Comparison of ENCODE assay signal across 17 mouse cellular contexts in the genomic region with DNA sequence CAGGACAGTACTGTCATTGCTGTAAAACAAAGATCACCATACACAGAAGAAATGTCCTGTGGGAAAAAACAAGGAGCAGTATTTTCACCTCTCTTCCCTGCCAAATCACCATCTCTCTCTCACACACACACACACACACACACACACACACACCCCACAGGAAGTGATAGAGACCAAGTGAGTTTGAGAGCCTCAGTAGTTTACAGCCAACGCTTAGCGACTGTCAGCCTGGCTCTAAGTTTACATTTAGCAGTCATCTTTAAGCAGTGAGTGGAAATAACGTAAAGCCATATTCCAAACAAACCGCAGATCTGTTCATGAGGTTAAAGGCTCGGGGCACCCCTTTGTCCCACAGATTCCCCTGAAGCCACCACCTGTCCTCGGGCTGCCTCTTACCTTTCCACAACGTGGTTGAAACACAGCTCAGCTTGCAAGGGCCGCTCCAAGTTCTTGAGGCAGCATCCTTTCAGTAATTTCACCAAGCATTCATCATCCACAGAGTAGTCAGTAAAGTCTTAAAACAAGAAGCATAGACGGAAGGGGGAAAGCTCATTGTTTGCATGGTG.
DNase-seq lines count a peak whose midpoint lies in the region; ATAC-seq and TF ChIP-seq lines count a peak whose summit lies in the region.
"Had no signal": no experiment of that assay in that cellular context is flagged by ENCODE, and none has a peak within 500 bp of the region (broad histone marks: within the 10 kb centered on the region; RNA-seq: fewer than 3 reads in every experiment).

No protein-coding gene starts in this region.

- DNase-seq in hindbrain, embryonic 11.5 days (ENCODE audit: low spot score), result no peak
- peak; percentile 46 for DNase-seq in cerebellum, adult 11-12 months
- peak; percentile 30 to 51 for DNase-seq in cerebellum, postnatal 14 days
- DNase-seq in forebrain, postnatal 0 days, result no peak
- no peak for DNase-seq in frontal cortex, postnatal 25 days (ENCODE audit: low spot score in 2 of 2)
- DNase-seq in ovary, postnatal 14 days (ENCODE audit: low spot score), result no peak
- DNase-seq: gastrocnemius, postnatal 14 days; kidney, postnatal 14 days; liver; midbrain, embryonic 14.5 days; spleen, adult 18-20 months had no signal

- ATAC-seq in hindbrain, embryonic 16.5 days, result no peak
- no peak for ATAC-seq in hindbrain, embryonic 11.5 days (ENCODE audit: low FRiP score)
- ATAC-seq in forebrain, postnatal 0 days, result no peak
- no peak for ATAC-seq in megakaryocyte-erythroid progenitor cell, adult 5-6 weeks (replicated peaks; ENCODE audit: low FRiP score, low TSS enrichment, poor library complexity, severe bottlenecking)

- 77% methylated on average over 9 of the region's 9 CpGs for WGBS in hindbrain, embryonic 16.5 days
- WGBS in hindbrain, embryonic 11.5 days, result 89% methylated on average over 9 of the region's 9 CpGs
- 68% methylated on average over 9 of the region's 9 CpGs for WGBS in forebrain, postnatal 0 days

- H3K36me3 ChIP-seq in hindbrain, embryonic 16.5 days (ENCODE audit: control insufficient read depth, insufficient read depth, low read length), result peaks cover 6% of the 10 kb centered on the region
- no peaks in the 10 kb centered on the region for H3K36me3 ChIP-seq in hindbrain, embryonic 11.5 days (ENCODE audit: control insufficient read depth, insufficient read depth, low read length)
- peaks cover 8% of the 10 kb centered on the region; the same call in 1 of the 2 replicates for H3K36me3 ChIP-seq in forebrain, postnatal 0 days (ENCODE audit: insufficient read depth)
- H3K36me3 ChIP-seq: G1E; heart, embryonic 13.5 days had no signal

- H3K9ac ChIP-seq in hindbrain, embryonic 16.5 days (ENCODE audit: low read depth, low read length), result no peak overlapping the region
- H3K9ac ChIP-seq in hindbrain, embryonic 11.5 days (ENCODE audit: low read depth, low read length), result no peak overlapping the region
- H3K9ac ChIP-seq in forebrain, postnatal 0 days, result no peak overlapping the region
- H3K9ac ChIP-seq: heart, embryonic 13.5 days; neural tube, embryonic 13.5 days had no signal

- H3K4me3 ChIP-seq in hindbrain, embryonic 16.5 days (ENCODE audit: low read length), result no peak overlapping the region
- H3K4me3 ChIP-seq in hindbrain, embryonic 11.5 days (ENCODE audit: low read depth, low read length), result no peak overlapping the region
- H3K4me3 ChIP-seq in forebrain, postnatal 0 days (ENCODE audit: low read depth, low read length), result no peak overlapping the region
- H3K4me3 ChIP-seq: erythroblast, embryonic 14.5 days; heart, embryonic 13.5 days; neural tube, embryonic 13.5 days had no signal

- no peaks in the 10 kb centered on the region for H3K4me1 ChIP-seq in hindbrain, embryonic 16.5 days (ENCODE audit: control insufficient read depth, insufficient read depth, low read depth, low read length)
- no peaks in the 10 kb centered on the region for H3K4me1 ChIP-seq in hindbrain, embryonic 11.5 days (replicated peaks; ENCODE audit: control insufficient read depth, insufficient read depth, low read length)
- 0 out of 2 replicates have a peak, but pooled peaks cover 3% of the 10 kb centered on the region for H3K4me1 ChIP-seq in forebrain, postnatal 0 days (ENCODE audit: insufficient read depth)

- H3K9me3 ChIP-seq in hindbrain, embryonic 16.5 days (ENCODE audit: control insufficient read depth, low read length), result no peaks in the 10 kb centered on the region
- no peaks in the 10 kb centered on the region for H3K9me3 ChIP-seq in hindbrain, embryonic 11.5 days (ENCODE audit: control insufficient read depth, low read length)
- H3K9me3 ChIP-seq in forebrain, postnatal 0 days (ENCODE audit: low read length), result no peaks in the 10 kb centered on the region
- H3K9me3 ChIP-seq: heart, embryonic 13.5 days; neural tube, embryonic 13.5 days had no signal

- TF ChIP-seq CTCF in forebrain, postnatal 0 days (IDR thresholded peaks at IDR 0.05; ENCODE audit: low read depth), result no peak

- no peaks in the 10 kb centered on the region for H3K27me3 ChIP-seq in hindbrain, embryonic 16.5 days (replicated peaks; ENCODE audit: control insufficient read depth, insufficient read depth, low read length)
- no peaks in the 10 kb centered on the region for H3K27me3 ChIP-seq in hindbrain, embryonic 11.5 days (ENCODE audit: control insufficient read depth, insufficient read depth, low read length)
- no peaks in the 10 kb centered on the region for H3K27me3 ChIP-seq in forebrain, postnatal 0 days (ENCODE audit: insufficient read depth, low read length)
- H3K27me3 ChIP-seq: heart, embryonic 13.5 days; neural tube, embryonic 13.5 days had no signal

- H3K4me2 ChIP-seq in hindbrain, embryonic 16.5 days (ENCODE audit: low read length), result no peak overlapping the region; the same call in 1 of the 2 replicates
- no peak overlapping the region for H3K4me2 ChIP-seq in hindbrain, embryonic 11.5 days (replicated peaks; ENCODE audit: low read depth, low read length)
- peak overlapping the region; percentile 40 for H3K4me2 ChIP-seq in forebrain, postnatal 0 days (ENCODE audit: low read depth)
- H3K4me2 ChIP-seq: heart, embryonic 13.5 days; neural tube, embryonic 13.5 days had no signal

- peak overlapping the region; percentile 19; the same call in 1 of the 2 replicates for H3K27ac ChIP-seq in hindbrain, embryonic 16.5 days (ENCODE audit: low read depth, low read length)
- H3K27ac ChIP-seq in hindbrain, embryonic 11.5 days (ENCODE audit: low read depth, low read length), result no peak overlapping the region
- peak overlapping the region; percentile 83 for H3K27ac ChIP-seq in forebrain, postnatal 0 days (ENCODE audit: low read depth, low read length)
- H3K27ac ChIP-seq: heart, embryonic 13.5 days; neural tube, embryonic 13.5 days had no signal

Comparison
In these comparisons a context has a peak if more than half of its experiments do, and no peak if none do; other contexts are left out.
1. DNase-seq: peak in cerebellum, adult 11-12 months (single experiment) and cerebellum, postnatal 14 days (2 of 2); none in hindbrain, embryonic 11.5 days (single experiment), forebrain, postnatal 0 days (single experiment), frontal cortex, postnatal 25 days (0 of 2) and ovary, postnatal 14 days (single experiment).